Mouse (Mus musculus) adrenal gland, adult 18-20 months (tissue): ENCODE results near the gene Itgad. TPM values are rescaled to one million over a fixed set of nuclear protein-coding genes. Genes with fewer than 3 reads are reported as not detected.
"Not testable (repeated sequence)": the region's sequence is repeated elsewhere in the genome, so short reads cannot be mapped to it uniquely, and the experiment has no call there.

Source experiments
- DNase-seq, 2 experiments: peaks; one replicate each; pipeline ENCODE4 v3.0.0; 2021 to 2022; ENCODE audit warnings: low spot score in 2 of 2
- long read RNA-seq, 2 experiments: library from polyadenylated mRNA; stranded (forward); transcript quantifications; one replicate each; pipeline ENCODE4 v2.0.0; 2021
- total RNA-seq, 2 experiments: library from RNA; stranded (reverse); gene quantifications; 1 replicate in 1 of 2; 2 replicates in 1 of 2; pipeline ENCODE4 v1.2.3; 2021

Itgad gene
- under 1 TPM in 1 of 2 experiments, not detected in 1; 0.22 TPM for total RNA-seq
- long read RNA-seq, experiment 1: 0 reads
- long read RNA-seq, experiment 2: 0 reads

DNA sequence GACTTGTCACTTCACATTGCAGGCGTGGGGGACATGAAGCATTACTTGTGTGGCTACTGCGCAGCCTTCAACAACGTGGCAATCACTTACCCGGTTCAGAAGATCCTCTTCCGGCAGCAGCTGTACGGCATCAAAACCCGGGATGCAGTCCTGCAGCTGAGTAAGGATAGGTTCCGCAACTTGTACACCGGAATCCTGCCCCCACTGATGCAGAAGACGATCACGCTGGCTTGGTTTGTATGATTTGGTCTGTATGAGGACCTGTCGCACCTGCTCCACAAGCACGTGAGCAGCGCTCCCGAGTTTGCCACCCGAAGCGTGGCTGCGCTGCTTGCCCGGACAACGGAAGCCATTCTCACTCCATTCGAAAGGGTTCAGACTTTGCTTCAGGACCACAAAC is at the start of gene Itgad:
Gene Itgad (plus strand): TSS at position 301 of the 400 bp plus-strand sequence.
- DNase-seq: no peak

DNA sequence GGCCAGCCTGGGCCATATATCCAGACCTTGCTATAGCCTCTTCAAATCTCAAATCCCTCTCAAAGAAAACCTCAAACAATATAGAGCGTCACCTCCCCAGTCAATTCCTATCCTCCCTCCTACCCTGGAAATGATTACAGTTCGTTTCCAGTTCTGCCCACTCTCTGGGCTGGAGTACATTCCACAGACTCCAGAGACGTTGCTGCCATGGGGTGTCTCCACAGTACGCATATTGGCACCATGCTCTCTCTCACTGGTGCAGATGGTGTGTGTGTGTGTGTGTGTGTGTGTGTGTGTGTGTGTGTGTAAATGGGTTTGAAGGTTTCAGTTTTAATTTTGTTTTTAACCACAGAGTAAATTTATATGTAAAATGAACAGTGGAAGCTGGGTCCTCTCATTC is 48.9 kb upstream of the Itgad start:
- DNase-seq: no peak

DNA sequence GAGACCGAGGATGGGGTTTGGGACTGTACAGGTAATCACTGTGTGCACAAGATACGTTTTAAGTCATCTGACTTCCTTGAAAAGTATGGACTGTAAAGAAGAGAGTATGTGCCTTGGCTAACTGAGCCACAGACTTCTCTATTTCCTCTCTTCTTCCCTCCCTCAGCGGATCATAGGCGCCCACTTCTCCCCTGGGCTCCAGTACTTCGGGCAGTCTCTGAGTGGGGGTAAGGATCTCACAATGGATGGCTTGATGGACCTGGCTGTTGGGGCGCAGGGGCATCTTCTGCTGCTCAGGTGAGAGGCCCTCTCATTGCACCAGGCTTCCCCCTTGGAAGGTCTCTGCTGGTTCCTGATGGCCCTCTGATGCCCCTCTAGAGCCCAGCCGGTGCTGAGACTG is 46.7 kb upstream of the Itgad start:
- DNase-seq: no peak

DNA sequence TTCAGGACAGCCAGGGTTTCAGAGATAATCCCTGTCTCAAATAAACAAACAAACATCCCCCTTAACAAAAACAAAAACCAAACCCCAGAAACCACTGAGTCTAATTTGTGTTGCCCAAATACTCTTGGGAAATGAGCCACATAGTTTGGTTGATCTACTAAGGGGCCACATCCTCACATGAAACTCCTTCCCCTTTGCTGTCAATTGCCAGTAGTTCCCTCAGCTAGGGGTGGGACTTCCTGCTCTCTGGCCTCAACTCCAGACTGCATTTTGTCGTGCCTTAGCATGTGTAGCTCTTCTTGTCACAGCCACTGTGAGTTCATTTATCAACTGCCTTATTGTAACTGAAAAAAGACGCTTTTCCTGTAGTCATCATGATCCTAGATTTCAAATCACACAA is 43.9 kb upstream of the Itgad start:
- no peak for DNase-seq

DNA sequence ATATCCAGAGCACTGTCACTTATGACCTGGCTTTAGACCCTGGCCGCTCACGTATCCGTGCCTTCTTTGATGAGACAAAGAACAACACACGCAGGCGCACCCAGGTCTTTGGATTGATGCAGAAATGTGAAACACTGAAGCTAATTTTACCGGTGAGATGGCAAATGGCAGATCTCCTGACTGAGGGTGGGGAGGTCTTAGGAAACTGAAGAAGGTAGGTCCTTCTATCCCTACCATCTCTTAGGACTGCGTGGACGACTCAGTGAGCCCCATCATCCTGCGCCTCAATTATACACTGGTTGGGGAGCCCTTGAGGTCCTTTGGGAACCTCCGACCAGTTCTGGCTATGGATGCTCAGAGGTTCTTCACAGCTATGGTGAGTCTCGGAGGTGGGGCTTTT is 42.0 kb upstream of the Itgad start:
- DNase-seq: no peak

DNA sequence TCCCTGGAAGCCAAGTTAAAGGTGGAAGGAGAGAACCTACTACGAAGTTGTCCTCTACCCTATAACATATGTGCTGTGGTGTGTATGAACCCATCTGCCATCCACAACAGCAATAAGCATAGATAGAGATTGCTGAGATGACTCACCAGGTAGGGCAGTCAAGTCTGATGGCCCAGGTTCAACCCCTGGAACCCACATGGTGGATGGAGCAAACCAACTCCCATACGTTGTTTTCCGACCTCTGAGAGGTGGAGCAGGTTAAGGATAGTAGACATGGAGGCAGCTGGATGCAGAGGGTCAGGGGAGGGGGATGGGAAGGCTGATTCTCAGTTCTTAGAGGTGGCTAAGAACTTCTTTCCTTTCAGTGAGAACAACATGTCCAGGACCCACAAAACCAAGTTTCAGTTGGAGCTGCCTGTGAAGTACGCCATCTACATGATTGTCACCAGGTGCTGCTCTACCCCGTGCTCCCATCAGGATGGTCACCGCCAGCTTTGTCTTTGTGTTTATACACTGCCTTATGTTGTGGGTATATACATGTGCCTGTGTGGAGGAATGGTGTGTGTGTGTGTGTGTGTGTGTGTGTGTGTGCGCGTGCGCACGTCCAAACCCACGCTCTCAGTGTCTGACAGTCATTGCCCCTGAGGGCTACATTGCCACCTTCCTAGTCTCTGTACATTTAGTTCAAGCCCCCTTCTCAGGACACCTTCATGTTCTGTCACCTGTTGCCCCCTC is 39.6 kb upstream of the Itgad start:
- no peak for DNase-seq

DNA sequence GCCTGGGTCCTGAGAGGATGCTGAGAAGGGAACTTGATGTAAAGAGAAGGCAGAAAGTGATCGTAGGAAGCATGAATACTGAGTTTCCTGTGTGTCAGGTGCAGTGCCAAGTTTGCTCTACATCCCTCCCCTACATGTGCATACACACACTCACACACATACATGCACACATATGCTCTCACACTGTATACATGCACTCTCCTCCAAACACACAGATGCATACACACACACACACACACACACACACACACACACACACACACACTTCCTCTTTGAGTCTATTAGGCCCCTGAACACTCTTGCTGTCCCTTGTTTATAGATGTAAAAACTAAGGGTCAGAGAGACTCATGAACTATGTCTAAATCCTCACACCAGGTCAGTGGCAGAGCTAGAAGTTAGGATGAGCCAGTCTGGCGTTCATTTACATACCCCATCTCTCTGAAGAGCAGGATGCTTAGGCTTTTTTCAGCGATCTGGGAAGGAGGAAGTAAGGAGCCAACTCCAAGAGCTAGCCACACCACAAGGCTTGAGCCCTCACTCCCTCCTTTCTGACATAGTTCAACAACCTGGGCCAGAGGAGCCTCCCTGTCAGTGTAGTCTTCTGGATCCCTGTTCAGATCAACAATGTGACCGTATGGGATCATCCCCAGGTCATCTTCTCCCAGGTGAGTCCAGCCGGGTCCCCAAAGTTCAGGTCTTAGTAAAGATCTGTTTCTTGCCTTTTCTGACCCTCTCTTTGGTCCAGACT is 38.8 kb upstream of the Itgad start:
- DNase-seq: no peak

DNA sequence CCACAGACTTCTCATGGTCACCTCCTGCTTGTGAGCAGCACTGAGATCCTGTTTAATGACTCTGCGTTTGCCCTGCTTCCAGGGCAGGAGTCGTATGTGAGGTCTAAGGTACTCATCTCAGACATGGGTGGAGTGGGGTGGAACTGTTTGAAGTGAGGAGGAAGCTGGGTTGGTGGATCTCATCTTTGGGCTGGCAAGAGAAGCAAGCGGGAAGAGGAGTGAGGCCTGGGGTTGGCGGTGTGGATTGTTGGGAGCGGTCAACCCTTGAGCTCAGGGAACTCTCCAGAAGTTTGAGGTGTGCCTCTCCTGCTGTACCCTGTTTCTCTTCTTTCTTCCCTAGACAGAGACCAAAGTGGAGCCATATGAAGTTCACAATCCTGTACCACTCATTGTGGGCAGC is 37.8 kb upstream of the Itgad start:
- DNase-seq: no peak

DNA sequence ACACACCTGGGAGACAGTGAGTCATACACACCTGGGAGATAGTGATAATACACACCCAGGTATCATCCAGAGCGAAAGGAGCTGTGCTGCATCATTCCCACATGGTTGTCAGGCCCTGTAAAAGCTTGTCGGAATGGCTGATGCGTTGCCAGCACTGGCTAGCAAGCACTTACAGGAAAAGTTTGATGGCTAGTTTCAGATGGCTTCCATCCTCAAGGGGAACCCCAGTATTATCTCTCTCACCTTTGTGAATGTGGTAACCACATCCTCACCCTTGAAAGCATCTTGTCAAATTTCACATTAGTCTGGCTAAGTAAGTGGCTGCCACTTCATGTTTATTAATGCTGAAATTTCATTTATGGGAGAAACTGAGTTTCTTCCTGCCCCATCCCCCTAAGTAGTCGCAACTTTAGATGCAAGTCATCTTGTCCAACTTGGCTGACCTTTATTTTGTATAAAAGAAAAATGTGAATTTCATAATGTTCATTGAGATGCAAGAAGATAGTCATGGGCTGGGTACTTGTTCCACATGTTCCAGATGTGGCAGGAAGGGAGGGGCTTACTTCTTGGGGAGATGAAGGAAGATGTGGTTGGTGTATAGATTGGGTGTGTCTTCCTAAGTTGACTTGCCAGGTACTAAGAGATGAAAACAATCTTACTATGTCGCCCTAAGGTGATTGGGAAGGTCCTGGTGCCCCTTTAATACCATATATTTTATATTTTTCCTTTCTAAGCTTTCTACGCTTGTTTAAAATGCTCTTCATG is 34.3 kb upstream of the Itgad start:
- no peak for DNase-seq

DNA sequence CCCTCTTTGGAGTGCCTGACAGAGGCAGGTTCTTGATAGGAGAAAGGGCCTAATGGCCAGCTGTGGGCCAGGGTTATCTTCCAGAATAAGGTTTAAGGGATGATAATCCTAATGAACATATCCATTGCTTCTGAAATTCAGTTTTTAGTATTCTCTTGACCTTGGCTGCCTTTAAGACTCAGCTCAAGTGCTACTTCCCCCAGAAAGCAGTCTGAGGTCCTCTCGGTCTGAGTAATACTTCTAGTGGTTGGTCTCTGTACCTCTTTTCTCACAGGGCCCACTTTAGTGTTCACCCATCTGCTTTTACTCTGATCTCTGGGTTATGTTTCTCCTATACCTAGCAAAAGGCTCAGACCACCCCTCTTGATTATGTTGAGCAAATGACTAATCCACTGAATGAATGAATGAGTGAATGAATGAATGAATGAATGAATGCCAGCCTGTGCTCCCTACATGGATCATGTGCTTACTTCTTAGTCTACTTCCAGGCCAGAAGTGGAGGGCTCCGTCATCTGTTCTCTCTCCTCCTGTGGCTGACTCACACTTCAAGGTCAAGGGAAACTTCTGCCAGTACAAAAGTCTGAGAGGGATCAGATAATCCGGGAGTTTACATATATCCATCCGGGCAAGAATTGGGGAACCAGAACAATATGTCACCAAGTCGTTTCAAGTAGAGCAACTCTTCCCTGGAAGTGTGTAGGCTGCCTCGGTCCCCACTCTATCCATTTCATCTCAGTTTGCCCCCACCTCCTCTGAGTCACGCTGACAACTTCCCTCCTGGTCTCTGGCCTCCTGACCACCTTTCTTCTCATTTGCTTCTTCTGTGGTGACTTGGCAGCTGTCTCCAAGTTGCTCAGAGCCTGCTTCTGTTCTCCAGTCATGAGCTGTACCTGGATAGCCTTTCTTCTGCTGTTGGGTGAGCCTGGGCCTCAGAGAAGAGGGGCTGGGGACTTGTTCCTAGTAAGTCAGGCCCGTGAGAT is 25.1 kb upstream of the Itgad start, which contains the start of gene Itgax:
Gene Itgax (plus strand): TSS at position 807 of the 980 bp plus-strand sequence.
- peak in 1 of 2 experiments; percentile 10 for DNase-seq

DNA sequence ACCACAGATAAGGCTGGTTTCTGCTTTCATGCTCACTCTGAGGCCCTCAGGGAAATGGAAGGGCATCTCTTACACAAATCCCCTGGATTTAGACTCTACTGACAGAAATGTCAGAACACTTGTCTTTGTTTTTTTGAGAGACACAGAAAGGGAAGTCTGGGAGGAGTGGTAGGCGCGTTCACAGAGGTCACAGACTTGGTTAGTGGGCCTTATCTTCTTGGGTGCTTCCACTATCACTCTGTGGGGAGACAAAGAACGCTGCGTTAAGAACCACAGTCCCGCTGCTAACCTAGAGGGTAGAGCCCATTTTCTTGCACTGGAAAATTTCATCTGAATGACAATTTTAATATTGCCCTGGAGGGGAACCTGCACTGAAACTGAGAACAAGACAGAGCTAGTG is 22.0 kb upstream of the Itgad start:
- DNase-seq: no peak

DNA sequence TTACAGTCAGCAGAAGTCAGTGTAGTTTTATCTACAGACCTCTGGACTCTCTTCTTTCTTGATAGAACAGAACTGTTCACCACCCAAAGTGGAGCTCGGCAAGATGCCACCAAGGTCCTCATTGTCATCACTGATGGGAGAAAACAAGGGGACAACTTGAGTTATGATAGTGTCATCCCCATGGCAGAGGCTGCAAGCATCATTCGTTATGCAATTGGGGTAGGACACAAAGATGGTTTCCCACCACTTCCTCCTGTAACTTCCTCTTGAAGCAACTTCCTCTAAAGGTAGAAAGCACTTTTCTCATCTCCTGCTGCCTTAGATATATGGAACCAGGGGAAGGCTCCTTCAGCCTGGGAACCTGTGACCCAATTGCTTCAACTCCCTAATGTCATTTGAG is 20.6 kb upstream of the Itgad start:
- DNase-seq: no peak

DNA sequence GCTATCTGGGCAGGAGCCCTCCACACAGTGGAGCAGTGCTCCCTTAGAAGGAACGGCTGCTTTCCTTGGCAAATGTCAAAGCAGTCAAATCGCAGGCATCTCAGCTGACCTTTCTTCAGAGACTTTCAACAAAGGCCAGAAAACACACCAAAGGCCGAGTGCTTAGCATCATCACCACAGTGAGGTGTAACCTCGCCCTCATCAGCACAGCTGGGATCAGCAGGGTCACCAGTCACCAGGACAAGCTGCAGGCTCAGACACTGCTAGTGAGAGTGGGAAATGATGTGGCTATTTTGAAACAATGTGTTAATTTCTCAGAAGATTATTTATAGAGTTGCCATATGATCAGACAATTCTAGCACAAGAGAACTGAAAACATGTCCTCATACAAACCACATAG is 17.2 kb upstream of the Itgad start:
- DNase-seq: no peak

DNA sequence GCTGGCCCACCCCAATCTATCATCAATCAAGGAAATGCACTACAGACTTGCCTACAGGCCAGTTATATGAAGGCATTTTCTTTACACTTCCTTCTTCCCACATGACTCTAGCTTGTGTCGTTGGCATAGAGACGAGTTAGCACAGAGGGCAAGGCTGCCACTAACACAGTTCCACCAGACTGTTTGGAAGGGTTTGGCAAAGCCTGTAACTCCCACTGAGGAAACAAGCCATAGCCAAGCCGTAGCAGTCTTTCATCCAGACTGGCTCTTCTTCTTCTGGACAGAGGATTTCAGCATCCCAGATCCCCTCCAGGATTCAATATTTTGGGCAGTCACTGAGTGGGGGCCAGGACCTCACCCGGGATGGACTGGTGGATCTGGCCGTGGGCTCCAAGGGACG is 14.6 kb upstream of the Itgad start:
- DNase-seq: no peak

DNA sequence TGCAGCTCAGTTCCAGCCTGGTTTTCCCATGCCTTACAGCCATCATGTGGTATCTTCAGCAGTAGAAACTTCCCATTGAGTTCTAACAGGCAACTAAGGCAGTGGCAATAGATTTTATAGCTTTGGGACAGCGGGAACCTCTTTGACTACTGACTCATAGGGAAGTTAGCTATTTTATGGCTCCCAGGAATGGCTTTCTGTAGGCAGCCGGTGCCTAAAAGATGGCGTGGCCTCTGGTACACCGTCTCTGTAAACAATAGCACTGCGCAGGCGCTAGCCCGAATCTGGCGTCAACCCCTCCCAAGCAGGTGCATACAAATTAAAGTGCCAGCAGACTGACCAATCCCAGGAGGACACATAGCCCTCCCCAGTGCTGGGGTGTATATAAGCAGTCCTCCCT is 3.2 kb upstream of the Itgad start:
- DNase-seq: no peak

DNA sequence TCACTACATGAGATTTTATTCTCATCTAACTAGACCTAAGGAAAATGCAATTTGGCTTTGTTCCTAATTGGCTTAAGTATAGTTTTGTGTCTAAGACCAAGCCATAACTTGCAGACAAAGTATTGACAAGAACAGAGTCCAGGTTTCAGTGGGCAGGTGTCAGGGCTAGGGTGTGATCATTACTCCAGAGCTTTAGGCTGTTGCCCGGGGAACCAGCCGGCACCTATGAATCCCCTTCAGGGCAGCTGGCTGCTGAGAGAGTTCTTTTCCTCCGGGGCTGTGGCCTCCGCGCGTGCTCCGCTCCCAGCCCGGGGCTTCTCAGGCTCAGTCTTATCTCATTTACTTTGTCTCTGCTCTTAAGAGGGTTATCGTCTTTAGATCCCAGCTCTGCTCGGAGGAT is 748 bp downstream of the Itgad start:
- peak in 1 of 2 experiments; percentile 26 for DNase-seq

DNA sequence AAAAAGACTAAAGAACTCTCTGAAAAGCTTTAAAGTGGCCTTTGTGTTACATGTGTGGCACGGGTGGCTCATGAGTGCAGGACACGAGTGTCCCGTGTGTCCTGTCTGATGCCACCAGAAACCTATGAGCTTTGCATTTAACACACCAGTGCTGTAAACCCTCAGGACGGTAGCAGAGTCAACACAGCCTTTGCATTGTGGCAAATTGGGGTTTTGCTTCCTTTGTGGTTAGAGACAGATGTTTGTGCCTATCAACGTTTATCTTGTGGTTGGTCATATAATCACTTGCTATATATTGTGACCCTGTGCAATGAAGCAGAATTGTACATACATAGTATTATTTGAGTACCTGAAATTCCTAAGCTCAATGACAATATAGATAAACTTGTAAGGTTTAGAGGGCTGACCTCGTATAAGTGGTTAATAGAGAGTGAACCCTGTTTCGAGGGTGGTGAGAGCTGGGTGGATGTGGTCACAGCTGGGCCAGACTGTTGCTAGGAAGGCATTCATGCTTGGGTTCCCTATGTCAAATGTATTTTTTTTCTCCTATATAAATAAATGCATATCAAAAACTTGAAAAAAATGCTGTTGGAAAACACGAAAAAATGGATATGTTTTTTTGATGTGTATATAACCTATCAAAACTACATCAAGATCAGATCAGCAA is 4.6 kb downstream of the Itgad start:
- DNase-seq: not testable (repeated sequence)

DNA sequence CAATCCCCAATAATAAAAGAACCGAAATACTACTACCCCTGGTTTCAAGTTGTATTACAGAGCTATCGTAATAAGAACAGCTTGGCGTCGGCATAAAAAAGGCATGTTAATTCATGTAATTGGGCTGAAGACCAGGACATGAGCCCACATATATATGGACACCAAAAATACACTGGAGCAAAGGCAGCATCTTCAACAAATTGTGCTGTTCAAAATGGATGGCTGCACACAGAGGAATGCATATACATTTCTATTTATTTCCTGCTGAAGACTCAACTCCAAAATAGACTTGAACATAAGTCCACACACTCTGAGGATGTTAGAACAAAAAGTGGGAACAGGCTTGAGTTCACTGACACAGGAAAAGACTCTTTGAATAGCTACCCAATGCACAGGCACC is 9.8 kb downstream of the Itgad start:
- DNase-seq: no peak

DNA sequence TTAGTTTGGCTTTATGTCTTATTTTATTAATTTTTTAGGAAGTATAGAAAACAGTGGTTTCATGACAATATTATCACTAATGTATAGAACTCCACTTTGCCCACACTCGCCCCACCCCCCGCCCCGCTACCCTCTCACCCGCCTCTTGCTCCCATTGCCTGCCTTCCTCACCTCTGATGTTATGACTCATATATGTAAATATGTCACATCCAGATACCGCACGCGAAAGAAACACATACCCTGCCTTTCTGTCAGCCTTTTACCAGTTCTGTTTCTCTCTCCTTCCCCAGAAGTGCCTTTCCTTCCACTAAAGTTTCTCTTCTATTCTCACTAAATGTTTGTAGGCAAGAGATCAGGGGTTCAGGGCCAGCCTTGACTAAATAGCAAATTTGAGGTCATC is 12.2 kb downstream of the Itgad start:
- DNase-seq: no peak

DNA sequence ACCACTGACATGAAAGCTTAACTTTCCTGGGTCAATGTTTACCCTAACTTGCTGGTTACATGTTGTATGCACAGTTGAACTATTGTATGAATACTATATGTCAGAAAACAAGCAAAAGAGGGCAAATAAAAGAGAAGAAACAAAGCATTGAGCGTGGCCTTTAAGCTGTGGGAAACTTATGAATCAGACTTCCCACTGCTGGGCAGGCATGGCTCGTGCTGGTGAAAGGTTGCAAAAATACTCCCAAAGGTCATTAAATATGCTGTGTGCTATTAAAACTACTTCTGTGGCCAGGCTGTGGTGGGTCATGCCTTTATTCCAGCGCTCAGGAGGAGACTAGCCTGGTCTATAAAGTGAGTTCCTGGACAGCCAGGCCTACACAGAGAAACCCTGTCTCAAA is 15.8 kb downstream of the Itgad start:
- no peak for DNase-seq
